14 mouse cellular contexts compared by ENCODE assay signal in genomic region chr11:110488301-110488700, GRCm38 (mm10).
"Had no signal": no experiment of that assay in that cellular context is flagged by ENCODE, and none has a peak within 500 bp of the region (broad histone marks: within the 10 kb centered on the region; RNA-seq: fewer than 3 reads in every experiment).

No protein-coding gene starts in this region.

- H3K27ac ChIP-seq: lung, embryonic 15.5 days; macrophage; midbrain, embryonic 13.5 days; midbrain, embryonic 15.5 days; neural tube, embryonic 12.5 days had no signal

- H3K27me3 ChIP-seq: lung, embryonic 15.5 days; megakaryocyte, embryonic 14.5 days; midbrain, embryonic 13.5 days; midbrain, embryonic 15.5 days; neural tube, embryonic 12.5 days had no signal

- H3K4me1 ChIP-seq: lung, embryonic 15.5 days; megakaryocyte, embryonic 14.5 days; midbrain, embryonic 13.5 days; midbrain, embryonic 15.5 days; neural tube, embryonic 12.5 days had no signal

- H3K4me3 ChIP-seq: lung, embryonic 15.5 days; megakaryocyte, embryonic 14.5 days; midbrain, embryonic 13.5 days; midbrain, embryonic 15.5 days; neural tube, embryonic 12.5 days had no signal

- DNase-seq: lung, adult 2 months; lung, postnatal 14 days; lung, postnatal 36 days; right cerebral cortex, postnatal 14 days; spleen, adult 18-20 months; thymus, adult 18-20 months; thymus, postnatal 14 days; thymus, postnatal 36 days had no signal

- H3K9me3 ChIP-seq: lung, embryonic 15.5 days; midbrain, embryonic 15.5 days had no signal
